9 mouse cellular contexts compared by ENCODE assay signal in the genomic region with DNA sequence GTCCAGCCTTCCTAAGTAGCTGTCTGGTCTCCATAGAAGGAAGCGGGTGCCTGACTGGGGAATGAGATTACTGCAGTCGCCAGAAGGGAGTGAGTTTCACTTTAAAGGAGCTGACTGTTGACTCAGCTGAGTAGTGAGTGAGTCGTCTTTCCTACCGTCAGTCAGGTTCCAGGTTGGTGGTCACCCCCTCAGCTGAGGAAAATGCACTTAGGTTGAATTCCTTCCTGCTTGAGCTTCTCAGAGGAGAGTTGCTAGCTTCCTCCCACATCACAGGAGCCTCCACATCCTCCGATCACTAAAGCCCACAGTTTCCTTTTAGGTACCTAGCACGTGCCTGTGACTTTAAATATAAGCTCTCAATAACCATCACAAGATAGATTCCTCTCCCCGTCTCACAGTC.
DNase-seq lines count a peak whose midpoint lies in the region; ATAC-seq lines count a peak whose summit lies in the region.
"Had no signal": no experiment of that assay in that cellular context is flagged by ENCODE, and none has a peak within 500 bp of the region (broad histone marks: within the 10 kb centered on the region; RNA-seq: fewer than 3 reads in every experiment).

No protein-coding gene starts in this region.

- 19% methylated on average over 7 of the region's 7 CpGs for WGBS in heart, embryonic 12.5 days
- WGBS in lung, embryonic 15.5 days = 31% methylated on average over 7 of the region's 7 CpGs

- H3K9ac ChIP-seq in heart, embryonic 12.5 days = peak overlapping the region; percentile 27; the same call in 1 of the 2 replicates
- H3K9ac ChIP-seq in lung, embryonic 15.5 days = no peak overlapping the region

- no peaks in the 10 kb centered on the region for H3K9me3 ChIP-seq in heart, embryonic 12.5 days (replicated peaks)
- H3K9me3 ChIP-seq in lung, embryonic 15.5 days = no peaks in the 10 kb centered on the region

- H3K27ac ChIP-seq in heart, embryonic 12.5 days (ENCODE audit: poor library complexity, severe bottlenecking) = peak overlapping the region; percentile 56
- H3K27ac ChIP-seq in lung, embryonic 15.5 days = no peak overlapping the region

- no peaks in the 10 kb centered on the region for H3K27me3 ChIP-seq in heart, embryonic 12.5 days (replicated peaks)
- no peaks in the 10 kb centered on the region for H3K27me3 ChIP-seq in lung, embryonic 15.5 days

- H3K4me3 ChIP-seq in heart, embryonic 12.5 days = peak overlapping the region; percentile 14; the same call in 1 of the 2 replicates
- H3K4me3 ChIP-seq in lung, embryonic 15.5 days = no peak overlapping the region

- no peak for ATAC-seq in heart, embryonic 12.5 days (ENCODE audit: insufficient number of reproducible peaks, low FRiP score)
- ATAC-seq in lung, embryonic 15.5 days (ENCODE audit: borderline replicate concordance, extremely low read depth, low FRiP score, low TSS enrichment) = no peak

- peaks cover 52% of the 10 kb centered on the region for H3K4me1 ChIP-seq in heart, embryonic 12.5 days (replicated peaks)
- peaks cover 27% of the 10 kb centered on the region for H3K4me1 ChIP-seq in lung, embryonic 15.5 days

- peak overlapping the region; percentile 48 for H3K4me2 ChIP-seq in heart, embryonic 12.5 days
- H3K4me2 ChIP-seq in lung, embryonic 15.5 days = peak overlapping the region; percentile 1; the same call in 1 of the 2 replicates

- H3K36me3 ChIP-seq in heart, embryonic 12.5 days = peaks cover 16% of the 10 kb centered on the region
- no peaks in the 10 kb centered on the region for H3K36me3 ChIP-seq in lung, embryonic 15.5 days

- no peak for DNase-seq in heart, postnatal 10 days
- DNase-seq in lung, postnatal 4 days = no peak
- DNase-seq in T-cell, adult 2 months (ENCODE audit: low spot score) = peak; percentile 78
- DNase-seq in right cerebral cortex, postnatal 25 days = peak; percentile 45
- no peak for DNase-seq in embryo, embryonic 10.5 days (ENCODE audit: low spot score)
- DNase-seq in cerebellum, postnatal 14 days = no peak
- DNase-seq: lung, postnatal 10 days had no signal

- intact Hi-C loops in heart, postnatal 10 days (cut with DNase I) = no loop called here

Comparison
In these comparisons a context has a peak if more than half of its experiments do, and no peak if none do; other contexts are left out.
1. DNase-seq: peak in T-cell, adult 2 months (single experiment) and right cerebral cortex, postnatal 25 days (single experiment); none in heart, postnatal 10 days (0 of 2), lung, postnatal 4 days (0 of 2), embryo, embryonic 10.5 days (single experiment) and cerebellum, postnatal 14 days (0 of 2).